Mouse (Mus musculus) urinary bladder, postnatal 10 days (tissue): ENCODE data around the gene Cog4.

Experiments
- DNase-seq: peaks from one replicate; pipeline ENCODE4 v3.0.0; 2022; ENCODE audit warnings: low spot score

Gene Cog4

DNA sequence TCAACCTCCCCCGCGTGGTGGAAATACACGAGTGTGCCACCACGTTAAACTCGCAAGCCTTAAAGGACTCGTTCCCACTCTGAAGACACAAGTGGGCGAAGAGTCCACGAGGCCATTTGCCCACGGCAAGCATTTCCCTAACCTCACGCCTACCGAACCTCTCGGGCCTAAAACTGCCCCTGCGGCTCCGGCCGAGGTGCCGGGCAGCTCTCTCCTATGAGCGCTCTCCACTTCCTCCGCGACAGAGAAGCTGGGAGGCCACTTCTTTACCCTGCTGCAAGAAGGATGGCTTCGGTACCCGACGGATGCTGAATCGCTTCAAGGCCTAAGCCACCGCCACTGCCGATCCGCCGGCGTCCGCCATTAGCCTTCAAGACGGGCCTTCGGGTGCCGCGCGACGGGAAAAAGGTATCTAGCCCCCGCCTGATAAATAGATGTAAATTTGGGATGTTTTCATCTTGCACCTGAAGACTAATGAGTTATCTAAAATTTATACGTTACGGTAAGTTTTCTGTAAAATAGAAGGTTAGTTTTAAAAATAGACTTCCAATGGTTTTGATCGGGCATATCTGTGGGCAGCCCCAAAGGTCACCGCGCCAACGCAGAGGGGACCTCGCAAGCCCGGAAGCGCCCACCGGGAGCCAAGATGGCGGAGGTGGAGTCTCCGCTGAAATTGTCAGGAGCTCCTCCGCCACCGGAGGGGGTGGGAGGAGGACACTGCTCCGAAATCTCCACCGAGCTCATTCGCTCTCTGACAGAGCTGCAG, at the start of gene Cog4, which contains the start of gene Sf3b3:
TSS of gene Cog4 (plus strand) at position 196 of the 766 bp plus-strand sequence.
TSS of gene Sf3b3 (minus strand) at position 383 of the 766 bp plus-strand sequence.
- DNase-seq = peak; percentile 34

DNA sequence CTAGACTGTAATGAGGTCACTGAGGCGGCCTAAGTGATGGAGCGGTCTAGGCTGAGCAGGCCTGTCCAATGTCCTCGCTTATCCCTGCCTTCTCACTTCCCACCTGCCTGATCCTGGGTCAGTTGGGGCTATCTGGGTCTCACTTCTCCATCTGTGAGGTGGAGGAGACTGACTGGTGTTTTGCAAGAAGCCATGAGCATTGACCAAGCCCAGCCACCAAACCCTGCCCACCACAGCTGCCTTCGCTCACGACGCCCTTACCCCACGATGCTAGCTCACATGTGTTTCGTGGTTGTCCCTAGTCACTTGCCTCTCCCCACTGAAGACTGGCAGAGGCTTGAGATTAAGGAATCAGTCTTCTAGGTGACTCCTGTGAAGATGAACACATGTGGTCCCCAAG, 49.3 kb upstream of the Cog4 start:
- no peak for DNase-seq

DNA sequence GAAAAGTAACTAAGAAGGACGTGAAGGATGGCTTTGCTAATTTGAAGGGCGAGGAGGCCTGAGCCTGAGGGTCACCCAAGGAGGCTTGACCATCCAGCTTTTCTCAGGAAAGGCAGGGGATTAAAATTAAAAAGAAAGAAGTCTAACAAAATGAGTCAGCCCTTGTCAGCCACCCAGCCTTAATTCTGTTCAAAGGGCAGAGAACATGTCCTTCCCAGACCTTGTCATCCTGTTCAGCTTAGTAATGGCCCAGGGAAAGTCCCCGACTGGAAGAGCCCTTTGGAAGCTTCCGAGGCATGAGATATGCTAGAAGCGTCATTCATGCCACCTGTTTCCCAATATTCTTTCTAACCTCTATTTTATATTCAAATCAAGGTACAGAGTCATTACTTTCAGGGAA, 43.4 kb upstream of the Cog4 start:
- DNase-seq = no peak

DNA sequence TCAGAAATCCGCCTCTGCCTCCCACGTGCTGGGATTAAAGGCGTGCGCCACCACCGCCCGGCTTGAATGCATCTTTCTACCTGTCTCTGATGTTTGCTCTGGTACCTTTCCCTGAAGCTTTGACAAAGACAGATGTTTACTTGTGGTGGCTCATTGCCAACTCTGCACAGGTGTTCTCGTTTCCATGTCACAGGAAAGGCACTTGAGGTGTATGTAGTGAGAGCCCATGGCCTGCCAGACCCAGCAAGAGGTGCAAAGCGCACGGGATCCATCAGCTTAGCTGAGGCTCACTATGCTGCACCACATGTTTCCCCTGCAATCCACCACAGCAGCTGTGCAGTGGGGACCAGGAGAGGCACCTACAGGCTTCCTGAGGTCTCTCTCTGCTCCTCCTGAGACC, 42.5 kb upstream of the Cog4 start:
- DNase-seq = no peak

DNA sequence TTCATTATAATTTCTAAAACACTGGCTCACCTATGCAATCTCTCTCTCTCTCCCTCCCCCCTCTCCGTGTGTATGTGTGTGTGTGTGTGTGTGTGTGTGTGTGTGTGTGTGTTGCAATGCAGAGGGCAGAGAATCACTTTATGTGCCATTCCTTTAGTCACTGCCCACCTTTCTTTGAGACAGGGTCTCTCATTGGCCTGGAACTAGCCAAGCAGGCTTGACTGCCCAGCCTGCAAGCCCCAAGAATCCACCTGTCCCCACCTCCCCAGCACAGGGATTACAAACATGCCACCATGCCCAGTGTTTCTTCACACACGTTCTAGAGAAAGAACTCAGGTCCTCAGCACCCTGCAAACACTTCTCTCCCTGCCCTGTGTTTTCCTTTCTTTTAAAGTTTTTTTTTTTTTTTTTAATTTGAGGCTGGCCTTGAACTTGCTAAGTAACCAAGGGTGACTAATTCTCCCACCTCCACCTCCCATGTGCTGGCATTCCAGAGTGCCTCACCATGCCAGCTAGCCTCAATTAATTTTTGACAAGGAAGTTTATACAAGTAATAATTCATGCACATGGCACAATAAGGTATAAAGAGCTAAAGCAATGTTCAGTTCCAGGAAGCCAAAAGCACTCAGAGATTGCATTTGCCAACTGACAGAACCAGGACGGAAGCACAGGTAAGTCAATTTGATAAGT, 41.4 kb upstream of the Cog4 start:
- no peak for DNase-seq

DNA sequence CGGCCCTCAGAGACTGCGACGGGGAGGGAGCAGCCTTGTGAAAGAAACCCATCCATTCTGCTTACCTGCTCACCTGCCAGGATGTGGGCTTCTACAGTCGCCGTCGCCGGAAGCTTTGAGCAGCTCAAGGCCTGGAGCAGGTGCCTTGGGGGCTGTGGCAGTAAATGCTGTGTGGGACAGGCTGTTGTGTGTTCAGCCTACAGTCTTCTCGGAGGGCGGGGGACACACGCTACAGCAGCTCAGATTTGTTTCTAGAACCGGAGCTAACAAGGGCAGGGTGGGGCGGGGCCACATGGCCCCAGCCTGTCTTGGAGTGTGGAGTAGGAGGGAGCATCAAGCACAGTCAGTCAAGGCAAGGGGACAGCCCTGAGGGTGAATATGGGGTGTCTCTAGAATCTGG, 40.7 kb upstream of the Cog4 start, which contains the start of gene Il34:
TSS of gene Il34 (minus strand) at position 256 of the 400 bp plus-strand sequence.
- DNase-seq = no peak

DNA sequence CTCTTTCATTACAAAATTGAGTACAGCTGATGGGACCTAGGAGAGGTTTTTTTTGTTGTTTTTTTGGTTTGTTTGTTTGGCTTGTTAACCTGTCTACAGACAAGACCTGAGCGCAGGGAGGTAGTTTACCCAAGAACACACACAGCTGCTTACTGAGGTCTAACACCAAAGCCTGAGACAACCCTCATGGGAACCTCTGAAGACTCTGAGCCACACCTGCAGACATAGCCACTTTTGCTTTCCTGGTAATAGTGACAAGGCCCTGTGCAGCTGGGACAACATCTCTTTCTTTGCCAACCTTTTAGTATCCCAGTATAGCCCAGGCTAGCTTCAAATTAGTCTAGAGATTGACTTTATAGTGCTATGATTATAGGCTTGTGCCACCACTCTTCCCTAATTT, 40.3 kb upstream of the Cog4 start:
- no peak for DNase-seq

DNA sequence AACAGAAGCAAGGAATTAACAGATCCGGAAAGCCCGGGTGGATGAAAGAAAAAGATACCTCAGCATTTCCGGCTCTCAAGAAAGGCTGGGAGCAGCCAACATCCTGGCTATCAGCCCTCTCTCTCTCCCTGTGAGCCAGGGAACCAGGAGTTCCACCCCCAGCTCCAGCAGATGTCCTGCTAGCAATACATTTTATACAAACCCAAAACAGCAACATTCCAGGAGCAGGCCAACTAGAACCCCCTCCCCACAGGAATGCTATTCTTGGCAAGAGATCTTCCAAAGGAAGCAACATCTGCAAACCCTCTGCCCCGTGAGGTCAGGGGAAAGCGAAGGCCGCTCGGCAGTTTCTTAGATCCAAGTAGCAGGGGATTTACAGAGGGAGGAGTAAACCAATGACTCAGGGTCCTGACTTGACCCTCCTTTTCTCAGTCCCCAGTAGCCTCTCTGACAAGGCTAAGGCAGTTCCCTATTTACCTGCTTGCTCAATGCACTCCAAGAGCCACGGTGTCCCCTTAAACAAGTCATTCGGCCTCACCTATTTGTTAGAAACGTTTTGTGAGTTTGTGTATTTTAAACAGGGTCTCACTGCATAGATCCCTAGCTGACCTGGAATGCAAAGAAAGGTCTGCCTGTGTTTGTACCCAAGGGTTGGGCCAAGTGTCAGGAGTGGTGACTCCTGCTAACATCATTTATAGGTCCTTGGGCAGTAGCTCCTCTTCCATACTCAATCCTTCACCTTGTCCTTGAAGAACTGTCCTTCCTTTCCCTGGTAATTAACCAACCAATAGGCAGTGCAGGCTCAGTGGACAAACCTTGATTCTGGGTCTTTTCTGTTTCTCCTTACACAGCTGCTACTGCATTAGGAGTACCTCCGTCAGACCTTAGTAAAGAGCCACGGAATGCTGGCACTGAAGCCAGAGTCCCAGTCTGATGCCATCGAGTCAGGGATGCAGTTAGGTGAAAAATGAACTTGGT, 37.6 kb upstream of the Cog4 start:
- no peak for DNase-seq

DNA sequence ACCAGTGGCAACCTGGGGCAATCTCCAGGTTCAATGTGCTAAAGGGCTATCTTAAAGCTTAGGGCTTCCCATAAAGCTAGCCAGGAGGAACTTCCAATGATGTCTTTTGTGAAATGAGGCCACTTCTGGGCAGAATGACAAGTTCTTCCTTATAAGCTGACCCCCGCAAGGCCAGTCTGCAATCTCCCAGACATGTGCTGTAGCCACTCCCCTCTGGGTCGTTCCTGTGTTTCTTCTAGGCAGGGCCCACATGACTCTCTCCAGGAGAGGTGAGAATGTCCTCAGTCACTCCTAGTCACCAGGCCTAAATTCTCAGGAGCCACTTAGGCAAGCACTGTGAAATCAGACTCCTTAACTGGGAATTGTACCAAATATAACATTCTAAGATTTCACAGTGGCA, 36.6 kb upstream of the Cog4 start:
- no peak for DNase-seq

DNA sequence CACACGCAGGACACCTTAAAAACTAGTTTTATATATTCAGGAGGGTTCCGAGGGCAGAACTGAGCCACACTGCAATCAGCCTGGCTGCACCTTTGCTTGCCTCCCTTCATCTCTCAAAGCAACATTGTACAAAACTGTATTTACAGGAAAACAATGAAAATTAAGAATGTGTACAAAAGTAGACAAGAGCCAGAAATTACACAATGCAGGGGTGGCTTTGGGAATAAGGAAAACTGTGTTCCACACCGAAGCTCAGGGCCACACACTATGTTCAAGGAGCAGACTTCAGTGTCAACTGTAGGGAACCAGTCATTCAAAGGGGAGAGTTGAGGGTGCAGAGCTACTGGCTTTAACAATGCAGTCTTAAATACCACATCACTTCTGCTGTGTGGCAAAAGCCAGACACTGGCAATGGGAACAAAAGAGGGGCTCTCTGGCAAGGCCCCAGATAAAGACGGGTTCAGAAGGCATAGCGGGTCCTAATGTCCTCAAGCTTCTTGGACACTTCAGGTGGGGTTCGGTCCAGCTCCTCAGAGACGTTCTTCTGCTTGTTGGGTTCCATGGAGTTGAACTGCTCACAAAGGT, 35.8 kb upstream of the Cog4 start:
- DNase-seq = no peak

DNA sequence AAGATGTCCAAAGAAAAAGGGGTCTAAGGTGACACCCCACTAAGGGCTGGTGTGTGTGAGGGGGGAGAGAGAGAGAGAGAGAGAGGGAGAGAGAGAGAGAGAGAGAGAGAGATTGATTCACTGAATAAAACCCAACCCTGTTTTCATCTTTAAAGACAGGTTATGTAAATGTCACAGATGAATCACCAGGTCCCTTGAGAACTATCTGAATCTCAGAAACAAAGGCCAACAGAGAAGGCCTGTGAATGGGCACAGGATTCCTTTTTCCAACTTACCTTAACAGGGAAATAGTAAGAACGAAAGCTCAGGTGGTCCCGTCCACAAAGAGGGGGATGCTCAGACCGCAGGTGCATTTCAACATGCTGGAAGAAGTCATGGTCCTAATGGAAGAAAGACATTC, 35.3 kb upstream of the Cog4 start:
- DNase-seq = no peak

DNA sequence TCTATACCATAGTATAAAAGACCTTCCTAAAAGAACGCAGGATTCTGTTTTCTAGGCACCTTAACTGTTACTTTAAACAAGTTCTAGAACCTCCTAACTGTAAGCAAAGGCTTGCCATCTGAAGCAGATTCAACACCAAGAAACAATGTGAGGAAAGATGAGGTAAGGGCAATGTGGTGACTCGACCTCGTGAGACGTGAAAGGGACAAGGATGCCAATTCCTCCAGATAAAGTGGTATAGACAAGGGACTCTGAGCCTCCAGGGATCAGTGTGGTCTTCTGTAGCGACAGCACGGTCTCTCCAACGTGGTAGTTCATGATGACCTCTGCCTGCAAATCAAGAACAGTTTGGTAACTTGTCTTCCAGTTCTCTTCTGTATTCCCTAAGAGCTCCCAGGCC, 34.6 kb upstream of the Cog4 start:
- DNase-seq = no peak

DNA sequence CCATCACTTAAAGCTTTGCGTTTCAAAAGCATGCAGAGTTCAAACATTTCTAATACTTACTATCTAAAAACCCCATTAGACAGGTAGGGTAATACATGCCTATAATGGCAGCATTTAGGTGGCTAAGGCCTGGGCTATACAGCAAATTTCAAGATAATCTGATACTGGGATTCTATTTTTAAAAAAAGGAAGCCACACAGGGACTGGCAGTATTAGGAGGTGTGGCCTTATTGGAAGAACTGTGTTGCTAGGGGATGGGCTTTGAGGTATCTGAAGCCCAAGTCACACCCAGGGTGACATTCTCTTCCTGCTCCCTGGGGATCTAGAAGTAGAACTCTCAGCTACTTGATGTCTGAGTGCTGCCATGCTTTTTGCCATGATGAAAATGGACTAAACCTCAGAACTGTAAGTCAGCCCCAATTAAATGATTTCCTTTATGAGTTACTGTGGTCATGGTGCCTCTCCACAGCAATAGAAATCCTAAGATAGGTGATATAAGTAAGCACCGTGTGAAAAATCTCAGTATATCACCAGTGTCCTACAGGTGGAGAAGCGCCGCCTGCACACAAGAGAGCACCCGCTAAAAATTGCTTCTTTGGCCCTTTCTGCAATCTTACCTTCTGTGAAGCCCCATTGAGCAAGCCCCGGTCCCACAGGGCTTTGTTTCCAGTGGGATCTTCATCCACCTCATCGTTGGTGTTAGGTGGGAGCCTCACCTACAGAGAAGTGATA, 33.9 kb upstream of the Cog4 start:
- DNase-seq = no peak

DNA sequence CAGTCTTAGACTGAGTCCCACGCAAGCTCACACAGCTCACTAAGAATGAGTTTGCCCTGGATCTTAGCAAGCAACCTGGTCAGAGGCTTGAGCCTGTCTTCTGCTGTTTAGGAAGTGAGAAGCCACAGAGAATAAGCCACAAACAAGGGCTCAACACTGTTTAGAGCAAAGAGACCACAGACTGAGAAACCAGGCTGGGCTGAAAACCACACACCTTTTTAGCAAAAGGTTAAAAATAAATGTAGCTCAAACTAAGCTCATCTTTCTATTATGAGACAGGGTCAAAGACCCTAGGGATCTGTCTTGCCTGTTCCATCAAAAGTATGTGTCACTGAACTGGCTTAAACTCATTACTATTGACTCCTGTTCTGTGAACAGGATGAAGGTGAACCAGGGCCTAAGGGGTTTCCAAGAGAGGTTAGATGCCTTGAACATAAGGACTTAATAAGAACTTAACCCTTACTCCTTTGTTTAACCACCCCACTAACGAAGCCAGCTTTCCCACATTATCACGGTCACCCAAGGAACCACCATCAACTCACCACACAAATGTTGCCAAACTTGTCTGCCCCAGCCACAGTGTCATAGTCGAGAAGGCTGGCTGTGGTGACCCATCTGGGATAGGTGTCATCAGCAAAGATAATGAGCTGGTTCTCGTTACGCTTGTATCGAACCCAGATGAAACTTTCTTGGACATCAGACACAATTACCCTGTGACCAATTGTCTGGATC, 33.2 kb upstream of the Cog4 start:
- DNase-seq = no peak

DNA sequence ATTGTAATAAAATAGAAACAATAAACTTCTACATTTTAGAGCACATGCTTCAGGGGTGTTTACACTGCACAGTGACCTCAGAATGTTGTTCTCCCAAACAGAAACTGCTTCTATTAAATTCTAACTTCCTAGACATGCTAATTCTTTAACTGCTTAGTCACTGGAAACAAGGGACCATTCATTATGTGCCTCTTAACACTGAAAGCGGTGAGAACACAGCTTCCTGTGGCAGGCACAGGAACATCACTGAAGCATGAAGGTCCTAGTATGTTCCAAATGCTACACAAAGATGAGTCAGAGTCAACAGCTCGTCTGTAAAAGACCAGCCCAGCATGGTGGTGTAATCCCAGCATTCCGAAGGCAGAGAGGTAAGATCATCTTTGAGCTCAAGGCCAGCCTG, 31.1 kb upstream of the Cog4 start:
- DNase-seq = no peak

DNA sequence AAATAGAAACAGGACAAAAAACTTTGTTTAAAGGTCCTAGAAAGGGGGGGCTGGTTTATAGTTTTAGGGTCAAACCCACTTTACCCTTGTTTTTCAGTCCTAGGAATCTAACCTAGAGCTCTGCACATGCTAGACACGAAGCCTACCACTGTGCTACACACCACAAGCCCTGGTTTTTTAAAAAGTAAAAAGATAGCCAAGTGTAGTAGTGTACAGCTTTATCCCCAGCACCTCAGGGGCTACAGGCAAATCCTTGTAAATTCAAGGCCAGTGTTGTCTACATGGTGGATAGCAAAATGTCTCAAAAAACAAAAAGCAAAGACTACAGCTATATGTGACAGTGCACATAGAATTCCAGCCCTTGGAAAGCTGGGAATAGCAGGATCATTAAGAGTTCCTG, 29.4 kb upstream of the Cog4 start:
- no peak for DNase-seq

DNA sequence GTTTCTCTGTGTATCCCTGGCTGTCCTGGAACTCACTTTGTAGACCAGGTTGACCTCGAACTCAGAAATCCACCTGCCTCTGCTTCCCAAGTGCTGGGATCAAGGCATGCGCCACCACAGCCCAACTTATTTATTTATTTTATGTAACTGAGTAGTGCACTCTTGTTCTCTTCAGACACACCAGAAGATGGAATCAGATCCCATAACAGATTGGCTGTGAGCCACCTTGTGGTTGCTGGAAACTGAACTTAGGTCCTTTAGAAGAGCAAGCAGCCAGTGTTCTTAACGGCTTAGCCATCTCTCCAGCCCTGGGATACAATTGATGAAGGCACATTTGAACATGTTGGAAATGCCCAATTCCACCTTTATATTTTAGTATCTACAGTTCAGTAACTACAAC, 27.8 kb upstream of the Cog4 start:
- DNase-seq = no peak

DNA sequence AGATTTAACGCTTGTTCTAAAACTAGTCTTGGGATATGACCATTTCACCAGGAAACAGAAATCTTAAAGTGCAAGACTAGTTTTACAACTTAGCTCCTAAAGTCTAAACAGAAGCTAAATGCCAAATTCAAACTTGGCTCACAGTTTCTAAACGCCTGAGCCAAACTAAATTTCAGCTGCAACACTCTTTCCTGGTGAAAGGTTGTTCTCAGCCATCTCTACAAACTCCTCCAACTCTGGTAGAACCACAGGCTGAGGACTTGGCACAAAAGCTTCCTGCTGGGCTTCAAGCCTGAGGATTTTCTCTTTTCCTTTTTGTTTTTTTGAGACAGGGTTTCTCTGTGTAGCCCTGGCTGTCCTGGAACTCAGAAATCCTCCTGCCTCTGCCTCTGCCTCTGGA, 26.1 kb upstream of the Cog4 start:
- DNase-seq = no peak

DNA sequence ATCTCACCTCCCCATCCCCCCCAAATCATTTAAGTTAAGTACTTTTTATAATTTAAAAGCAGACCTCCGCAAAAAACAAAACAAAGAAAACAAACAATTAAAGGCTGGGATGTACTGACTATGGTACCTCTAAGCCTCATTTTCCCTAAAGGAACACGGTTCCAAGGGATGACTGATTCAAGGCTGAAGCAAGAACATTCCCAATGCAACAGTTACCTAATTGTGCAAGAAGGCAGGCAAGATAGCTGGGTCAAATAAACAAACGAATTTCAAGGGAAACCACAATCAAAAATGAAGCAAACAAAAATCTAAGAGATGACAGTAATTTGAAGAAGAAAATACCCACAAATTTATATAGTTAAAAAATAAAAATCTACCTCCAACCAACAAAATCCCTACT, 24.4 kb upstream of the Cog4 start:
- no peak for DNase-seq

DNA sequence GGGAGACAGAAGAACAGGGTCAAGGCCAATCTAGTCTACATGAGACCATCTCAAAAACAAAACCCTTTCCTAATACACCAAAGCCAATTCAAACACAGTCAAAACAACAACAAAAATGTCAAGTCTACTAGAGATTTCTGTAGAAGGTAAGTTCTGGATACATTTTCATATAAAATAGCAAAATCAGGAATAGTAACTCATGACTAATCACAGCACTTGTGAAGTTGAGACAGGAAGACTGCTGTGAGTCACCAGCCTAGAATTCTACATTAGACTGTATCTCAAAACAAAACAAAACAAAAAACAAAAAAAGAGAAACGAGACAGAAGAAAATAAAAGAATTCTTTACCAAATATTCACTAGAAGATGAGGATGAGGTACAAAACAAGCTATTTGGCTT, 21.5 kb upstream of the Cog4 start:
- no peak for DNase-seq

DNA sequence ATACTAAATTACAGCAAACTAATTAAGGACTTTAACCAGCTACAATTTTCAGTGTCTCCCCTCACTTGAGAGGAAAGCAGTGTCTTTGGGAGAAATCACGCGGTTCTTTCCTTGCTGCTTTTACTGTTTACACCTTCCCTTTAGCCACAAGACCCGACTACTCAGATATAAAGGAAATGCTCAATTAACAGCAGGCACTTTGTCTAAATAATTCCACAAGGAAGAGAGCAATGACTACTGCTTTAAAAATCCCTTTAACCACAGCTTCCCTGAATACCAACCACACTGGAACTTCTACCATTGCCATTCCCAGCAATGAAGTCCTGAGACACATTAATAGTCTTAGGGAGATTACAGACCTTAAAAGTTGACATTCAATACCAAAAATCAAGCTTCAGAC, 17.9 kb upstream of the Cog4 start:
- DNase-seq = no peak
